Mouse (Mus musculus) stomach, embryonic 16.5 days (tissue): Measurements from ENCODE around the gene Idnk. TPM values are rescaled to one million over a fixed set of nuclear protein-coding genes. Genes with fewer than 3 reads are reported as not detected.

ENCODE experiments used
- ATAC-seq: fragments of 200-750 bp; cut with Nextera tagmentation; 2 replicates; pipeline ENCODE4 v1.8.0; 2017; ENCODE audit warnings: moderate number of reproducible peaks, moderate TSS enrichment; ENCODE audit not compliant: insufficient read depth, low FRiP score
- H3K27ac ChIP-seq: fragments of 300-500 bp; sonication (generic); 2 replicates; pipeline ENCODE4 v1.5.1; 2014; ENCODE audit warnings: low read length
- H3K27me3 ChIP-seq: fragments of 300-500 bp; sonication (generic); 2 replicates; pipeline ENCODE4 v1.6.1; 2014; ENCODE audit warnings: low read length, control low read depth, mixed read lengths; ENCODE audit not compliant: control insufficient read depth, insufficient read depth
- H3K36me3 ChIP-seq: fragments of 300-500 bp; sonication (generic); 2 replicates; pipeline ENCODE4 v1.6.1; 2014; ENCODE audit warnings: low read length; ENCODE audit not compliant: control insufficient read depth, insufficient read depth
- H3K4me1 ChIP-seq: fragments of 300-500 bp; sonication (generic); 2 replicates; pipeline ENCODE4 v1.6.1; 2014; ENCODE audit warnings: low read length, control low read depth, mixed read lengths; ENCODE audit not compliant: control insufficient read depth, insufficient read depth
- H3K4me2 ChIP-seq: fragments of 300-500 bp; sonication (generic); 2 replicates; pipeline ENCODE4 v1.6.1; 2014; ENCODE audit warnings: low read depth, low read length, mixed read lengths
- H3K4me3 ChIP-seq: fragments of 300-500 bp; sonication (generic); replicated peaks from 2 replicates; pipeline ENCODE4 v1.5.1; 2014; ENCODE audit warnings: mild to moderate bottlenecking, low read length
- H3K9ac ChIP-seq: fragments of 300-500 bp; sonication (generic); 2 replicates; pipeline ENCODE4 v1.6.1; 2014; ENCODE audit warnings: low read length
- H3K9me3 ChIP-seq: fragments of 300-500 bp; sonication (generic); replicated peaks from 2 replicates; pipeline ENCODE4 v1.6.1; 2016; ENCODE audit warnings: low read length, control low read depth; ENCODE audit not compliant: control insufficient read depth
- WGBS: fragments of 180-500 bp; shearing (Covaris S2); extraction: QIAGEN DNeasy Blood & Tissue Kit; methylation state at CpG from one replicate; pipeline ENCODE4 v1.1.7; 2014; 5-methylcytosine and 5-hydroxymethylcytosine counted together
- polyA plus RNA-seq: library from polyadenylated mRNA; unstranded; fragments of >200 nt; fragmentation: Nextera tagmentation; extraction: Ambion mirVana; gene quantifications from 2 replicates; pipeline ENCODE4 v1.2.1, GENCODE M21; 2015

Gene Idnk
- polyA plus RNA-seq, 1 experiment from 2014 or later: 41.7 TPM

DNA sequence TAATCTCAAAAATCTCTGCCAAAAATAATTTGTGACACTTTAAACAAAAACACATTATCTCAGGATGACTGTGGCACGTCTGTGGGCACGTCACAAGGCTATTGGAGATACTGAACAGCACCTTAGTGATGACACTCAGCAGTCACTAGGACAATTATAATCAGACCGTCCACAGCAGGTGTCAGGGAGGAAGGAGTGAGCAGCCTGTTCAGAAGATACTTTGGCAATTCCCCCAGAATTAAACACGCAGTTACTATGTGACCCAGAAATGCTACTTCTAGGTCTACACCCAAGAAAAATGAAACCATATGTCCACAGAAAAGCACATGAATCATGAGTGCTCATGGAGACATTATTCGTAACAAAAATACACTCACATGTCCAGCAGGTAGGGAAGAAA, 53.0 kb downstream of the Idnk start:
- 63% methylated on average over 5 of the region's 5 CpGs for WGBS
- ATAC-seq: no peak

DNA sequence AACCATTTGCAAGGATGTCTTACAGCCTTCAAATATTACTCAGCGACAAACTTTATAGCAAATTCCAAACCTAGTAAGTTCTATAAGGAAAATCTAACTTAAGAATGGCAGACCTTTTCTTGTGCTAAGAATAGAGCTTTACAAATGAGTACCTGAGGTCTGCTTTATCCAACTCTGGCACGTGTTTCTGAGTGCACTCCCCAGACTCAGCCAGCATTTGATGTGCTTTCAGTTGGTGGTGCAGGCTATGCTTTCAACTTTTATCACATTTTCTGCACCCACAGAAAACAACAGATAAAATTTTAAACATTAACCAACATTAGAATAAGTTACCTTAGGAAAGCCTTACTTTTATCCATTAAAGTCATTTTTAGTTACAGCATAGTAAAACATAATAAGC, 55.1 kb downstream of the Idnk start:
- Histone ChIP-seq H3K9ac (no peak overlapping the region), H3K36me3 (no peaks in the 10 kb centered on the region), H3K9me3 (no peaks in the 10 kb centered on the region), H3K4me1 (peaks cover 25% of the 10 kb centered on the region), H3K4me2 (no peak overlapping the region), H3K27ac (no peak overlapping the region), H3K27me3 (no peaks in the 10 kb centered on the region), H3K4me3 (no peak overlapping the region)
- ATAC-seq: no peak
- 68% methylated on average over 2 of the region's 2 CpGs for WGBS

More for the DNA sequence above, 53.0 kb downstream of the Idnk start:
- Histone ChIP-seq H3K27ac (no peak overlapping the region), H3K27me3 (no peaks in the 10 kb centered on the region), H3K4me2 (no peak overlapping the region), H3K36me3 (no peaks in the 10 kb centered on the region), H3K4me1 (peaks cover 25% of the 10 kb centered on the region), H3K4me3 (no peak overlapping the region), H3K9me3 (no peaks in the 10 kb centered on the region), H3K9ac (no peak overlapping the region)

DNA sequence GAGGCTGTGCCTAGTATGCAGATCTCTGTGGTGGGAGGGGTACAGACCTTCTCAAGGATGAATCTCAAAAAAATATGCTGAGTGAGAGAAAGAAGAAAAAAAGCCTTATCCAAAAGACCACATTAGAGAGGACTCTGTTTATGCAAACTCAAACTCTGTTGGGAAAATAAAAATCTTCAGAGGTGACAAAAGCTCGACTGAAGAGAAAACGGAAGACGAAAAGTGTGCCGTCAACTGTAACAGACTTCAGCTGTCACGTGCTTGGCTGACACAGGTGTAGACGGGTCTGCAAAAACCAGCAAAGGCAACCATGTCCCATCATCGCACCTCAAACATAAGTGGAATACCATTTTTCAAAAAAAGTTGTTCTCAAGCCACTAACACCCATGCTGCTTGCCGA, 56.4 kb downstream of the Idnk start:
- H3K9me3 ChIP-seq: no peaks in the 10 kb centered on the region
- ATAC-seq: no peak
- H3K4me1 ChIP-seq: peaks cover 25% of the 10 kb centered on the region
- H3K36me3 ChIP-seq: no peaks in the 10 kb centered on the region
- 38% methylated on average over 8 of the region's 8 CpGs for WGBS
- peak overlapping the region; percentile 14; the same call in 1 of the 2 replicates for H3K27ac ChIP-seq
- peak overlapping the region; percentile 97 for H3K4me3 ChIP-seq
- H3K27me3 ChIP-seq: no peaks in the 10 kb centered on the region
- H3K9ac ChIP-seq: no peak overlapping the region; the same call in none of the 2 replicates
- H3K4me2 ChIP-seq: peak overlapping the region; percentile 84

Other genes with a start within 250 kb of the Idnk start
- gene Spock1, start 249.3 kb upstream of the Idnk start, polyA plus RNA-seq: 2.8 and 2.9 TPM in 2 replicates
- gene Klhl3, start 44.1 kb upstream of the Idnk start, polyA plus RNA-seq: 2.8 and 2.9 TPM in 2 replicates
- gene Hnrnpa0, start 29.1 kb upstream of the Idnk start, polyA plus RNA-seq: 20.2 and 21.7 TPM in 2 replicates
- 73.7 and 80.1 TPM in 2 replicates for gene Ubqln1, start 58.0 kb downstream of the Idnk start, polyA plus RNA-seq
- 14.4 and 17.3 TPM in 2 replicates for gene Gkap1, start 118.0 kb downstream of the Idnk start, polyA plus RNA-seq
- 0.42 and 0.45 TPM in 2 replicates for gene Kif27, start 201.5 kb downstream of the Idnk start, polyA plus RNA-seq
- gene 2210016F16Rik, start 227.6 kb downstream of the Idnk start, polyA plus RNA-seq: 29.5 and 31.4 TPM in 2 replicates
- gene Rmi1, start 244.6 kb downstream of the Idnk start, polyA plus RNA-seq: 22.2 and 25.1 TPM in 2 replicates
- 1,360 and 1,372 TPM in 2 replicates for gene Hnrnpk, start 245.7 kb downstream of the Idnk start, polyA plus RNA-seq